21 mouse cellular contexts compared by ENCODE assay signal in the genomic region with DNA sequence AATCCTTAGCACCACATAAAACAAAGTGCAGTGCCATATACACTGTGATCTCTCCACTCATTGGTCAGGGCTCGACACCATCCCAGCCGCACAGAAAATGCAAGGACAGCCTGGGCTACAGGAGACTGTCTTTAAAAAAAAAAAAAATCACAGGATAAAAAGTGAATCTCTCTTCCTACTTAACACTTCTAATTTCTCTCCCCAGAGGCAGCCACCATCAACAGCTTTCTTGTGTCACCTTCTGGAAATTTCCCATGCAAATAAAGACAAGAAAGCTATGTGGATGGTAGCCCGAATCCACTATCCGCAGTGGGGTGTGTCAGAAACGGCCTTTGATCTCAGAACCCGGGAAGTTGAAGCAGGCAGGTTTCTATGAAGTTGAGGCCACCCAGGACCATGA. TPM values are rescaled to one million over a fixed set of nuclear protein-coding genes. Genes with fewer than 3 reads are reported as not detected.
"Had no signal": no experiment of that assay in that cellular context is flagged by ENCODE, and none has a peak within 500 bp of the region (broad histone marks: within the 10 kb centered on the region; RNA-seq: fewer than 3 reads in every experiment).

No protein-coding gene starts in this region.

- DNase-seq: kidney, adult 8-10 months; kidney, postnatal 25 days; layer of hippocampus, adult 9-11 months; left cerebral cortex, postnatal 4 days; liver, embryonic 13.5 days; lung, adult 2 months; lung, postnatal 14 days; lung, postnatal 4 days; right cerebral cortex, adult 18-20 months; right cerebral cortex, postnatal 14 days; right cerebral cortex, postnatal 4 days; thymus, adult 2 months; thymus, postnatal 14 days; thymus, postnatal 4 days had no signal

- H3K9me3 ChIP-seq: liver, embryonic 13.5 days; midbrain, embryonic 12.5 days; midbrain, embryonic 15.5 days; neural tube, embryonic 12.5 days; neural tube, embryonic 15.5 days had no signal

- H3K36me3 ChIP-seq: liver, embryonic 13.5 days; midbrain, embryonic 12.5 days; midbrain, embryonic 15.5 days; neural tube, embryonic 12.5 days; neural tube, embryonic 15.5 days had no signal

- H3K9ac ChIP-seq: liver, embryonic 13.5 days; midbrain, embryonic 12.5 days; midbrain, embryonic 15.5 days; neural tube, embryonic 12.5 days; neural tube, embryonic 15.5 days had no signal

- ATAC-seq: midbrain, embryonic 15.5 days had no signal

- H3K27ac ChIP-seq: layer of hippocampus, adult 2 months; liver, embryonic 13.5 days; midbrain, embryonic 12.5 days; midbrain, embryonic 15.5 days; neural tube, embryonic 12.5 days; neural tube, embryonic 15.5 days; stomach, postnatal 0 days had no signal

- H3K4me3 ChIP-seq: layer of hippocampus, adult 2 months; liver, embryonic 13.5 days; midbrain, embryonic 12.5 days; midbrain, embryonic 15.5 days; neural tube, embryonic 12.5 days; neural tube, embryonic 15.5 days had no signal

RNA-seq across cellular contexts. Expression of a gene that starts 38.3 kb away (rescaled TPM):
- total RNA-seq: megakaryocyte, adult 5-6 weeks had no signal
- polyA plus RNA-seq: liver, embryonic 13.5 days had no signal
